Mouse (Mus musculus) spleen, adult 2 months (tissue): ENCODE data around the gene Fgf12.

ENCODE experiments used
- CTCF ChIP-seq: fragments of 200-500 bp; IDR thresholded peaks from 2 replicates; pipeline ENCODE4 v1.5.1; 2011; ENCODE audit warnings: mild to moderate bottlenecking, inconsistent platforms; ENCODE audit not compliant: insufficient read depth, insufficient read length, insufficient replicate concordance; ENCODE audit errors: extremely low read depth
- POLR2A ChIP-seq: fragments of 200-500 bp; IDR thresholded peaks from 2 replicates; pipeline ENCODE4 v1.6.1; 2011; ENCODE audit warnings: low read depth, low read length, inconsistent platforms

DNA sequence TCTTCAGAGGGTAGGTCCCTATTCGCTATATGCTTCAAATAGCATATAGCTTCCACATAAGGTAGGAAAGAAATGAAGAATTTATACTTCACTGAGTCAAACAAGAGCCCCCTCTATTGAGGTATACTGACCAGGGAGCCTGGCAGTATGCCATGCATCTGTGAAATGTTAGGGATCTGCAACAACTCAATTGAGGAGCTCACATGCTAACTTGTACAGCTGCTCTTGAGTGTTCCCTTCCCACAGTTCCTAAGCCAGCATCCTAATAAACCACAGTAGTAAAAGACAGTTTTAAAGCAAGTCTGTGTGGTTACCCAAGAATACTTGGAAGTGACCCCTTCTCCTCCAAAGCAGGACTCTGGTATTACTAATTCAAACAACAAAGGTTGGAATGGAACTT is 331.3 kb downstream of the Fgf12 start:
- TF ChIP-seq POLR2A, result no peak
- no peak for TF ChIP-seq CTCF
